Mouse (Mus musculus): ENCODE measurements around the gene Enthd1. TPM values are rescaled to one million over a fixed set of nuclear protein-coding genes. Genes with fewer than 3 reads are reported as not detected.

Enthd1 gene
- total and polyA plus RNA-seq, 3 experiments: not detected

DNA sequence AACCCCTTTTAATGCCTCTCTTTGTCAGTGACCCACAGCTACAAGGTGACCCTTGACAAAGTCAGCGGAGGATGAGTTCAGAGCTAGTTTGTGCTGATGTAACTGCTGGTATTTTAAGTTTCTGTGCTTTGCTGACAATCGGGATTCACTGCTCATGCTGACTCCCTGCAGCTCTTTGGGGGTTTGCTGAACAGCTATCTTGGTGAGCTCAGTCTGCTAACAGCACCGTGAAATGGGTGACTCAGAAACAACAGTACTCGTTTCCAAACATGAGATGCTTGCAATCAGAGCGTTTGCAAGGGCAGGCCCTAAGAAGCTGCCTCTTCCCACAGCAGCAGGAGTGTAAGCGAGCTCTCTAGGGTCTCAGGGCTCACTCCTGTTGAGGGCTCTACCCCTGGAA lies 31.7 kb downstream of the Enthd1 start:
- no peaks in the 10 kb centered on the region for H3K9me3 ChIP-seq (replicated peaks; ENCODE audit: low read length)
- dilution Hi-C loops (cut with MboI; ENCODE audit: extremely low pct_ligation_motif_present, extremely low pct_unique_long_range_greater_than_20kb, low sequenced_read_pairs) (no loop called here), in situ Hi-C loops (cut with MboI; ENCODE audit: low pct_ligation_motif_present, low pct_unique_long_range_greater_than_20kb, low sequenced_read_pairs) (no loop called here)
- no peaks in the 10 kb centered on the region for H3K79me2 ChIP-seq (replicated peaks; ENCODE audit: control insufficient read depth, extremely low read depth, insufficient read depth, poor library complexity, severe bottlenecking)
- no peak overlapping the region for H3K4me3 ChIP-seq (replicated peaks in 1 of 3; ENCODE audit: low read depth in 2 of 3, low read length in 2 of 3, poor library complexity in 1 of 3)
- no peaks in the 10 kb centered on the region for H3K36me3 ChIP-seq (replicated peaks in 1 of 2; ENCODE audit: control insufficient read depth in 1 of 2, insufficient read depth in 1 of 2, low read length in 1 of 2)
- no peak overlapping the region for H3K4me2 ChIP-seq (ENCODE audit: insufficient read depth, low read depth, poor library complexity, severe bottlenecking)
- H3K4me1 ChIP-seq (ENCODE audit: control insufficient read depth in 1 of 2, insufficient read depth in 2 of 2): peaks cover 0 to 10% of the 10 kb centered on the region in 2 experiments; a peak in 2 of 4 replicates
- no peak overlapping the region for H3K9ac ChIP-seq (ENCODE audit: insufficient read depth, low read depth)
- no peak for TF ChIP-seq MAX (IDR thresholded peaks at IDR 0.05; ENCODE audit: low read length)
- no peak for DNase-seq (ENCODE audit: extremely low read depth)
- H3K27me3 ChIP-seq (replicated peaks): no peaks in the 10 kb centered on the region
- H3K27ac ChIP-seq (ENCODE audit: insufficient read depth, low read depth): no peak overlapping the region

DNA sequence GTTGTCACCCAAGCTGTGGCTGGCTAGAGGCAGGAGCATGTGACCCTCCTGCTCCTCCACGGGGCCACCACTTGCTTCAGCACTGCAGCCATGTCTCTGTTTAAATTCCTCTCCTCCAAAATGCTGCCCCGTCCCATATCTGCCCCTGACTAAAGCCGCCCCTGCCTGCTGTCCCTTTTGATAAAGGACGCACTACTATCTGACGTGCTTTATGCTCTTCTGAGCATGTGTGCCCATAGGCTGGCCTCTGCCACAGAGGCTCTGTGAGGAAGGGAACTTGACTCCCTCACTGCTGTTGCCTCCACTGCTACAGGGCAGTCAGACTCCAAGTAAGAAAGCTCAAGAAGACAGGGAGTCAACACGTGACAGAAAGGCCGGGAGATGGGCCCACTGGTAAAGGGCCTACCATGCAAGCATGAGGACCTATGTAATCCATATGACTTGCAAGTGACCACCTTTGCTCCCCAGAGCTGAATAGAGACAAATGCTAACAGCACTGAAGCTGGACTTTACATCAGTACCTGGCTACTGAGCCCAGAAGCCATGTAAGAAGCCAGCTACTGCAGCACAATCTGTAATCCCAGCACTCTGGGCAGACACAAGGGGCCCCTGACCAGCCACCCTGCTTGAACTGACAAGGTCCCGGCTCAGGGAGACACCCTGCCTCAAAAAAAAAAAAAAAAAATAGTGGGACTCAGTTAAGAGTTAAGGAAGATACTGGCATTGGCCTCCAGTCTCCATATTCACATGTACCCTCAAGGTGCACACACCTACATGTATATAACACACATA lies 32.5 kb downstream of the Enthd1 start:
- Histone ChIP-seq H3K9ac (ENCODE audit: insufficient read depth, low read depth) (no peak overlapping the region), H3K4me3 (replicated peaks in 1 of 3; ENCODE audit: low read depth in 2 of 3, low read length in 2 of 3, poor library complexity in 1 of 3) (no peak overlapping the region), H3K27ac (ENCODE audit: insufficient read depth, low read depth) (no peak overlapping the region), H3K4me2 (ENCODE audit: insufficient read depth, low read depth, poor library complexity, severe bottlenecking) (no peak overlapping the region), H3K27me3 (replicated peaks) (no peaks in the 10 kb centered on the region), H3K4me1 (ENCODE audit: control insufficient read depth in 1 of 2, insufficient read depth in 2 of 2) (peaks cover 0 to 10% of the 10 kb centered on the region in 2 experiments; a peak in 2 of 4 replicates), H3K79me2 (replicated peaks; ENCODE audit: control insufficient read depth, extremely low read depth, insufficient read depth, poor library complexity, severe bottlenecking) (no peaks in the 10 kb centered on the region), H3K36me3 (replicated peaks in 1 of 2; ENCODE audit: control insufficient read depth in 1 of 2, insufficient read depth in 1 of 2, low read length in 1 of 2) (no peaks in the 10 kb centered on the region), H3K9me3 (replicated peaks; ENCODE audit: low read length) (no peaks in the 10 kb centered on the region)
- dilution Hi-C loops (cut with MboI; ENCODE audit: extremely low pct_ligation_motif_present, extremely low pct_unique_long_range_greater_than_20kb, low sequenced_read_pairs) (no loop called here), in situ Hi-C loops (cut with MboI; ENCODE audit: low pct_ligation_motif_present, low pct_unique_long_range_greater_than_20kb, low sequenced_read_pairs) (no loop called here)
- no peak for DNase-seq (ENCODE audit: extremely low read depth)
- no peak for TF ChIP-seq UBTF (IDR thresholded peaks at IDR 0.05; ENCODE audit: low read depth, low read length)
- TF ChIP-seq MAFK (IDR thresholded peaks at IDR 0.05; ENCODE audit: insufficient replicate concordance, low read length): no peak
- no peak for TF ChIP-seq POLR2A (IDR thresholded peaks at IDR 0.05; ENCODE audit: low read depth, low read length)
- no peak for TF ChIP-seq MAZ (IDR thresholded peaks at IDR 0.05; ENCODE audit: low read depth, low read length)
- TF ChIP-seq GABPA (IDR thresholded peaks at IDR 0.05; ENCODE audit: insufficient replicate concordance, low read depth, low read length): no peak
- TF ChIP-seq JUND (conservative IDR thresholded peaks at IDR 0.05; ENCODE audit: low read depth, low read length): no peak

DNA sequence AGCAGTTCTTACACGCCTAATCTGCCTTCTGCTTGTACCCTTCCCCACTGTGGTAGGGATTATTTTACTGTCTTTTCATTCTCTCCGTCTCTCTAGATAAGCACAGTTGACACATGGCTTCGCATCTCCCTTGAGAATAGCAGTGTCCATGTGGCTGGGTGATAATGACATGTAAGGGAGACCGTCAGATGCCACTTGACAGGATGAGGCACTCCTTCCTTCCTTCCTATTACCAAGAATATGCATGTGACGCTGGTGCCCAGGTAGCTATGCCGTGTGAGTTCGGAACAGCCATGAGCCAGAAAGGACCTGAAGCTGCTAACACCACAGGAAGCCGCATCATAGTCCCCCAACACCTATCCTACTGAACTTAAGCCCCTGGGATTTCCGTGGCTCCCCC lies 33.9 kb downstream of the Enthd1 start:
- in situ Hi-C loops (cut with MboI; ENCODE audit: low pct_ligation_motif_present, low pct_unique_long_range_greater_than_20kb, low sequenced_read_pairs): no loop called here
- no peak for TF ChIP-seq RAD21 (IDR thresholded peaks at IDR 0.05; ENCODE audit: low read depth, low read length)
- no peak for TF ChIP-seq CTCF (conservative IDR thresholded peaks at IDR 0.05 in 1 of 2, IDR thresholded peaks at IDR 0.05 in 1 of 2; ENCODE audit: low read depth in 2 of 2, low read length in 2 of 2)
- TF ChIP-seq UBTF (IDR thresholded peaks at IDR 0.05; ENCODE audit: low read depth, low read length): no peak
- no peak for TF ChIP-seq TCF12 (IDR thresholded peaks at IDR 0.05; ENCODE audit: low read depth, low read length)
- TF ChIP-seq MXI1 (IDR thresholded peaks at IDR 0.05; ENCODE audit: low read depth, low read length): no peak
- no peak for TF ChIP-seq MEF2A (IDR thresholded peaks at IDR 0.05; ENCODE audit: borderline replicate concordance, low read depth, low read length)
- no peak for TF ChIP-seq KAT2A (IDR thresholded peaks at IDR 0.05; ENCODE audit: insufficient replicate concordance, low read length)
- no peak for TF ChIP-seq RCOR1 (conservative IDR thresholded peaks at IDR 0.05; ENCODE audit: low read depth, low read length)
- TF ChIP-seq SIN3A (IDR thresholded peaks at IDR 0.05; ENCODE audit: low read length): no peak
- no peak for TF ChIP-seq MAZ (IDR thresholded peaks at IDR 0.05; ENCODE audit: low read depth, low read length)
- no peak for TF ChIP-seq SMC3 (IDR thresholded peaks at IDR 0.05; ENCODE audit: low read depth, low read length)
- no peak for TF ChIP-seq MYC (IDR thresholded peaks at IDR 0.05; ENCODE audit: low read depth, low read length)
- no peak for TF ChIP-seq USF2 (conservative IDR thresholded peaks at IDR 0.05; ENCODE audit: low read depth, low read length)
- TF ChIP-seq USF1 (IDR thresholded peaks at IDR 0.05; ENCODE audit: low read depth, low read length): no peak
- no peak for TF ChIP-seq BHLHE40 (IDR thresholded peaks at IDR 0.05; ENCODE audit: low read depth, low read length)
- no peak for TF ChIP-seq MAX (IDR thresholded peaks at IDR 0.05; ENCODE audit: low read length)
- no peak for TF ChIP-seq ELF1 (IDR thresholded peaks at IDR 0.05; ENCODE audit: low read depth, low read length)
- TF ChIP-seq PAX5 (IDR thresholded peaks at IDR 0.05; ENCODE audit: low read length): no peak
- no peak for TF ChIP-seq NELFE (IDR thresholded peaks at IDR 0.05; ENCODE audit: low read depth, low read length)
- TF ChIP-seq EP300 (IDR thresholded peaks at IDR 0.05; ENCODE audit: low read length): no peak
- H3K9me3 ChIP-seq (replicated peaks; ENCODE audit: low read length): no peaks in the 10 kb centered on the region
- H3K27me3 ChIP-seq (replicated peaks): no peaks in the 10 kb centered on the region
- H3K79me2 ChIP-seq (replicated peaks; ENCODE audit: control insufficient read depth, extremely low read depth, insufficient read depth, poor library complexity, severe bottlenecking): no peaks in the 10 kb centered on the region
- peaks cover 0 to 10% of the 10 kb centered on the region in 2 experiments; a peak in 2 of 4 replicates for H3K4me1 ChIP-seq (ENCODE audit: control insufficient read depth in 1 of 2, insufficient read depth in 2 of 2)
- no peak for DNase-seq (ENCODE audit: extremely low read depth)
- no peak overlapping the region for H3K27ac ChIP-seq (ENCODE audit: insufficient read depth, low read depth)
- H3K9ac ChIP-seq (ENCODE audit: insufficient read depth, low read depth): no peak overlapping the region
- H3K36me3 ChIP-seq (replicated peaks in 1 of 2; ENCODE audit: control insufficient read depth in 1 of 2, insufficient read depth in 1 of 2, low read length in 1 of 2): no peaks in the 10 kb centered on the region
- no peak overlapping the region for H3K4me2 ChIP-seq (ENCODE audit: insufficient read depth, low read depth, poor library complexity, severe bottlenecking)
- dilution Hi-C loops (cut with MboI; ENCODE audit: extremely low pct_ligation_motif_present, extremely low pct_unique_long_range_greater_than_20kb, low sequenced_read_pairs): no loop called here
- H3K4me3 ChIP-seq (replicated peaks in 1 of 3; ENCODE audit: low read depth in 2 of 3, low read length in 2 of 3, poor library complexity in 1 of 3): no peak overlapping the region

Data from CH12.LX (cell line).